Mouse (Mus musculus) thymus, adult 2 months (tissue): Measurements from ENCODE around the gene Tiam2.

Source experiments
- CTCF ChIP-seq: fragments of 200-500 bp; IDR thresholded peaks from 2 replicates; pipeline ENCODE4 v1.5.1; 2012; ENCODE audit warnings: mild to moderate bottlenecking, control low read depth, low read length, moderate library complexity, borderline replicate concordance; ENCODE audit not compliant: control insufficient read depth, poor library complexity, insufficient read depth; ENCODE audit errors: extremely low read depth
- POLR2A ChIP-seq: fragments of 200-500 bp; IDR thresholded peaks from 2 replicates; pipeline ENCODE4 v1.6.1; 2012; ENCODE audit warnings: mild to moderate bottlenecking, low read length, control low read depth, moderate library complexity; ENCODE audit not compliant: control insufficient read depth, poor library complexity, insufficient read depth; ENCODE audit errors: extremely low read depth

- TF ChIP-seq CTCF (no peak), POLR2A (no peak)
Observed at GRCm38 (mm10) chr17:3326148-3326902, at the start of gene Tiam2.
